Mouse (Mus musculus): ENCODE results near the gene Gkn1.

The Gkn1 gene

GRCm38 (mm10) chr6:87350829-87351228 is at the start of gene Gkn1:
Gene Gkn1, minus strand, starts transcription at chr6:87350942.
- no peak for DNase-seq (ENCODE audit: low spot score)

GRCm38 (mm10) chr6:87399886-87400566 is 49.3 kb upstream of the Gkn1 start:
- DNase-seq (ENCODE audit: low spot score): no peak

GRCm38 (mm10) chr6:87399137-87399536 is 48.4 kb upstream of the Gkn1 start:
- peak; percentile 60 for DNase-seq (ENCODE audit: low spot score)

GRCm38 (mm10) chr6:87394783-87395182 is 44.0 kb upstream of the Gkn1 start:
- no peak for DNase-seq (ENCODE audit: low spot score)

GRCm38 (mm10) chr6:87393466-87394205 is 42.9 kb upstream of the Gkn1 start:
- DNase-seq (ENCODE audit: low spot score): no peak

- no peak for DNase-seq (ENCODE audit: low spot score)
Observed at GRCm38 (mm10) chr6:87389455-87389989, 38.8 kb upstream of the Gkn1 start.

GRCm38 (mm10) chr6:87388877-87389276 is 38.1 kb upstream of the Gkn1 start, which contains the start of gene Gkn3:
Gene Gkn3, minus strand, starts transcription at chr6:87388935.
- DNase-seq (ENCODE audit: low spot score): no peak

- no peak for DNase-seq (ENCODE audit: low spot score)
Observed at GRCm38 (mm10) chr6:87386681-87387080, 35.9 kb upstream of the Gkn1 start.

- DNase-seq (ENCODE audit: low spot score): peak; percentile 63
Observed at GRCm38 (mm10) chr6:87386203-87386602, 35.5 kb upstream of the Gkn1 start.

GRCm38 (mm10) chr6:87384761-87385160 is 34.0 kb upstream of the Gkn1 start:
- DNase-seq (ENCODE audit: low spot score): no peak

- DNase-seq (ENCODE audit: low spot score): peak; percentile 8
Observed at GRCm38 (mm10) chr6:87383926-87384691, 33.4 kb upstream of the Gkn1 start.

- no peak for DNase-seq (ENCODE audit: low spot score)
Observed at GRCm38 (mm10) chr6:87373057-87373456, 22.3 kb upstream of the Gkn1 start, which contains the start of gene Gkn2. Gene Gkn2, plus strand, starts transcription at chr6:87373357.

- no peak for DNase-seq (ENCODE audit: low spot score)
Observed at GRCm38 (mm10) chr6:87369223-87369622, 18.5 kb upstream of the Gkn1 start.

- no peak for DNase-seq (ENCODE audit: low spot score)
Observed at GRCm38 (mm10) chr6:87354441-87354840, 3.7 kb upstream of the Gkn1 start.

GRCm38 (mm10) chr6:87335935-87336295 is 14.8 kb downstream of the Gkn1 start:
- DNase-seq (ENCODE audit: low spot score): no peak

GRCm38 (mm10) chr6:87335091-87335934 is 15.4 kb downstream of the Gkn1 start, which contains the start of gene Antxr1:
Gene Antxr1, minus strand, starts transcription at chr6:87335821.
- peak; percentile 50 for DNase-seq (ENCODE audit: low spot score)

GRCm38 (mm10) chr6:87334361-87335090 is 16.2 kb downstream of the Gkn1 start:
- DNase-seq (ENCODE audit: low spot score): peak; percentile 37

- DNase-seq (ENCODE audit: low spot score): no peak
Observed at GRCm38 (mm10) chr6:87332380-87332779, 18.4 kb downstream of the Gkn1 start.

- DNase-seq (ENCODE audit: low spot score): no peak
Observed at GRCm38 (mm10) chr6:87328265-87329173, 22.2 kb downstream of the Gkn1 start.

GRCm38 (mm10) chr6:87326932-87327331 is 23.8 kb downstream of the Gkn1 start:
- DNase-seq (ENCODE audit: low spot score): no peak
